Mouse (Mus musculus): Measurements from ENCODE around the gene Tanc2. TPM values are rescaled to one million over a fixed set of nuclear protein-coding genes. Genes with fewer than 3 reads are reported as not detected.

Tanc2 gene
- polyA plus RNA-seq, 1 experiment from 2014 or later = 22.3 TPM

DNA sequence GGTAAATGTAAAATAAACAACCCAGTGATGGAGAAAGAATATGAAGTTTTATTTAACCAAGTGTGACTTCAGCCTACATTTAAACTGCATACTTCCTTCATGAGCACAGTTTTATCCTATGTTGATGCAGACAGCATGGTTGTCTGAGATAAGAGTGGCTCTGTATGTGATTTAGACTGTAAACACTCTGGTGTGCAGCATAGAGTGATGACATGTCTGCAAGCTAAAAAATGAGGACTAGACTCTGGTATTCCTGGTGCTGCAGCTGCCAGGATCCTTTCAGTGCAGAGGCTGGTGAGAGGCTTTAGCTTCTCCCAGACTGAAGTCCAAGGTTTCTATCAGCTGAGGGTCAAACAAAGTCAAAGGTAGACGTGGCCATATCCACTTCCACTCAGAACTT, 297.5 kb downstream of the Tanc2 start:
- Histone ChIP-seq H3K4me3 (ENCODE audit: low read depth, low read length) (no peak overlapping the region), H3K27me3 (ENCODE audit: control insufficient read depth, insufficient read depth, low read length) (no peaks in the 10 kb centered on the region), H3K4me1 (replicated peaks; ENCODE audit: control insufficient read depth, insufficient read depth, low read length) (no peaks in the 10 kb centered on the region), H3K27ac (ENCODE audit: low read depth, low read length) (no peak overlapping the region), H3K4me2 (replicated peaks; ENCODE audit: low read depth, low read length) (no peak overlapping the region), H3K9me3 (ENCODE audit: control insufficient read depth, low read length) (no peaks in the 10 kb centered on the region), H3K9ac (ENCODE audit: low read depth, low read length) (no peak overlapping the region), H3K36me3 (ENCODE audit: control insufficient read depth, insufficient read depth, low read length) (no peaks in the 10 kb centered on the region)
- DNase-seq (ENCODE audit: low spot score) (no peak), ATAC-seq (ENCODE audit: low FRiP score) (no peak)
- WGBS = 68% methylated on average over 1 of the region's 1 CpGs

DNA sequence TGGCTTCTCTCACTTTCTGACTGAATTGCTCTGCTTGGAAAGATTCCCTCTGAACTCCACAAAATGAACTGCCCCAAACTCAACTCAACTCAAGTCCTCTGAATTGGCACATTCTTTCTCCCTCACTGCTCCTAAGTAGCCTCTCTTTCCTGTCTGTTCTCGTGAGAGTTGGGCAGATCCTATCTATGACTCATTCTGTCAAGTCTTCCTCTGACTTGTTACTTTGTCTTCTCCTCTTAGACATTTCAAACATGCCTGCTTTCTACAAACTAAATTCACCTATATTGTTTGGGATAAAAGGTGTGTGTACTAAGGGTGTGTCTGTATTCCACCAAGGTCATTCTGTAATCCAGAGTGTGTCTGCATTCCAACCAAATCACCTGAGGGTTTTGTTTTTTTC, 309.4 kb downstream of the Tanc2 start:
- no peak overlapping the region for H3K9ac ChIP-seq (ENCODE audit: low read depth, low read length)
- no peaks in the 10 kb centered on the region for H3K9me3 ChIP-seq (ENCODE audit: control insufficient read depth, low read length)
- no peak overlapping the region for H3K4me2 ChIP-seq (replicated peaks; ENCODE audit: low read depth, low read length)
- ATAC-seq (ENCODE audit: low FRiP score) (no peak), DNase-seq (ENCODE audit: low spot score) (no peak)
- H3K36me3 ChIP-seq (ENCODE audit: control insufficient read depth, insufficient read depth, low read length) = no peaks in the 10 kb centered on the region
- no peaks in the 10 kb centered on the region for H3K4me1 ChIP-seq (replicated peaks; ENCODE audit: control insufficient read depth, insufficient read depth, low read length)
- H3K27me3 ChIP-seq (ENCODE audit: control insufficient read depth, insufficient read depth, low read length) = no peaks in the 10 kb centered on the region
- H3K27ac ChIP-seq (ENCODE audit: low read depth, low read length) = no peak overlapping the region
- no peak overlapping the region for H3K4me3 ChIP-seq (ENCODE audit: low read depth, low read length)
- WGBS = 62% methylated on average over 1 of the region's 1 CpGs

GRCm38 (mm10) chr11:105901501-105901900, 311.7 kb downstream of the Tanc2 start:
- Histone ChIP-seq H3K36me3 (ENCODE audit: control insufficient read depth, insufficient read depth, low read length) (no peaks in the 10 kb centered on the region), H3K4me1 (replicated peaks; ENCODE audit: control insufficient read depth, insufficient read depth, low read length) (no peaks in the 10 kb centered on the region), H3K9me3 (ENCODE audit: control insufficient read depth, low read length) (no peaks in the 10 kb centered on the region), H3K27ac (ENCODE audit: low read depth, low read length) (no peak overlapping the region), H3K27me3 (ENCODE audit: control insufficient read depth, insufficient read depth, low read length) (no peaks in the 10 kb centered on the region), H3K9ac (ENCODE audit: low read depth, low read length) (no peak overlapping the region), H3K4me2 (replicated peaks; ENCODE audit: low read depth, low read length) (no peak overlapping the region), H3K4me3 (ENCODE audit: low read depth, low read length) (no peak overlapping the region)
- ATAC-seq (ENCODE audit: low FRiP score) = no peak
- DNase-seq (ENCODE audit: low spot score) = no peak
- WGBS = 82% methylated on average over 2 of the region's 2 CpGs

GRCm38 (mm10) chr11:105902956-105903355, 313.2 kb downstream of the Tanc2 start:
- no peak for ATAC-seq (ENCODE audit: low FRiP score)
- H3K36me3 ChIP-seq (ENCODE audit: control insufficient read depth, insufficient read depth, low read length) = no peaks in the 10 kb centered on the region
- 78% methylated on average over 1 of the region's 1 CpGs for WGBS
- no peak for DNase-seq (ENCODE audit: low spot score)
- H3K4me1 ChIP-seq (replicated peaks; ENCODE audit: control insufficient read depth, insufficient read depth, low read length) = no peaks in the 10 kb centered on the region
- H3K27ac ChIP-seq (ENCODE audit: low read depth, low read length) = no peak overlapping the region
- H3K4me3 ChIP-seq (ENCODE audit: low read depth, low read length) = no peak overlapping the region
- H3K27me3 ChIP-seq (ENCODE audit: control insufficient read depth, insufficient read depth, low read length) = no peaks in the 10 kb centered on the region
- H3K9ac ChIP-seq (ENCODE audit: low read depth, low read length) = no peak overlapping the region
- H3K9me3 ChIP-seq (ENCODE audit: control insufficient read depth, low read length) = no peaks in the 10 kb centered on the region
- H3K4me2 ChIP-seq (replicated peaks; ENCODE audit: low read depth, low read length) = no peak overlapping the region

DNA sequence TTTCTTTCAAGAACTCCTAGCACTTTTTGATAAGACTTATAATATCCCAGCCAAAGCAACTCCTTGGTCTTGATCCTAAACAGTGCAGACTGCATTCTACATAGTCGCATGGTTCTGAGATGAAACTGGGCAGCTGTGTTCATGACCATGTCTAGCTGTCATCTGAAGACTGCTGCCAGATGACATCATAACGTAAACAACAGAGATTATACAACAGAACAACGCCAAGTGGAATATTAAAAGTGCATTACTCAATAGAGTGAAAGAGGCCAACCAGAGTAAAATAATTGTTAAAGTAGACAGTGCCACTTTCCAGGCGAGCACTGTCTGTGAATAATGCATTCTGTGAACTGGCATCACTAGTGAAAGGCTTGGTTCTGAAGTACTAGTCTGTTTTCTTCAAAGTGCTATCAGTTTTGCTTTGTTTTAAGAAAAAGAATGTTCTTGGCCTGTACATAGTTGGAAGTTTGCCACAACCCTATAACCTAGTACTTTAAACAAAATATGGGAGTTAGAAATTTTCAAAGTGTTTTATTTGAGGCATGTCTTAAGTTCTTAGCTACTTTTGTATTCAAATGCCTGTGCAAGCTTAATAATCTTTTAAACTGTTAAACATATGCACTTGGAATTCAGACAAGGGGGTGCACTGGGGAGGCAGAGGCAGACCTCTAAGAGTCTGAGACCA, 315.9 kb downstream of the Tanc2 start:
- ATAC-seq (ENCODE audit: low FRiP score) = no peak
- H3K4me2 ChIP-seq (replicated peaks; ENCODE audit: low read depth, low read length) = no peak overlapping the region
- no peak overlapping the region for H3K27ac ChIP-seq (ENCODE audit: low read depth, low read length)
- no peak overlapping the region for H3K9ac ChIP-seq (ENCODE audit: low read depth, low read length)
- no peak for DNase-seq (ENCODE audit: low spot score)
- 90% methylated on average over 4 of the region's 4 CpGs for WGBS
- H3K27me3 ChIP-seq (ENCODE audit: control insufficient read depth, insufficient read depth, low read length) = no peaks in the 10 kb centered on the region
- H3K9me3 ChIP-seq (ENCODE audit: control insufficient read depth, low read length) = no peaks in the 10 kb centered on the region
- H3K4me1 ChIP-seq (replicated peaks; ENCODE audit: control insufficient read depth, insufficient read depth, low read length) = no peaks in the 10 kb centered on the region
- H3K36me3 ChIP-seq (ENCODE audit: control insufficient read depth, insufficient read depth, low read length) = no peaks in the 10 kb centered on the region
- no peak overlapping the region for H3K4me3 ChIP-seq (ENCODE audit: low read depth, low read length)

GRCm38 (mm10) chr11:105907381-105907780, 317.6 kb downstream of the Tanc2 start:
- DNase-seq (ENCODE audit: low spot score) (no peak), ATAC-seq (ENCODE audit: low FRiP score) (no peak)
- Histone ChIP-seq H3K9ac (ENCODE audit: low read depth, low read length) (no peak overlapping the region), H3K4me2 (replicated peaks; ENCODE audit: low read depth, low read length) (no peak overlapping the region), H3K4me3 (ENCODE audit: low read depth, low read length) (no peak overlapping the region), H3K4me1 (replicated peaks; ENCODE audit: control insufficient read depth, insufficient read depth, low read length) (no peaks in the 10 kb centered on the region), H3K9me3 (ENCODE audit: control insufficient read depth, low read length) (no peaks in the 10 kb centered on the region), H3K36me3 (ENCODE audit: control insufficient read depth, insufficient read depth, low read length) (no peaks in the 10 kb centered on the region), H3K27me3 (ENCODE audit: control insufficient read depth, insufficient read depth, low read length) (no peaks in the 10 kb centered on the region), H3K27ac (ENCODE audit: low read depth, low read length) (no peak overlapping the region)
- 87% methylated on average over 1 of the region's 1 CpGs for WGBS

DNA sequence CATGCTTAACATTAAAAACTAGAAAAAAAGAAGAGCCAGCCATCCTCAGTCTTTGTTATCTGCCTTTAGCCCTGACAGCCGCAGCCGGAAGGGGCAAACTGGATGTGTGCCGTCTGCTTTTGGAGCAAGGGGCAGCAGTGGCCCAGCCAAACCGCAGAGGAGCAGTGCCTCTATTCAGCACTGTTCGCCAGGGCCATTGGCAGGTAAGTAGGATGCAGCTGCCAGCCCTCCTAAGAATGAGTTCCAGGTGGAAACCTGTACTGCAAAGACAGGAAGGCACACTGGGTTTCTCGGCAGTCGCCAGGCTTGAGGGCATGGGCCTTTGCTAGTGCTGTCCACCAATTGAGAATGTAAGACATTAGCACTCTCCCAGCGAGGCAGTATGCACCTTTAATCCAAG, 319.1 kb downstream of the Tanc2 start:
- H3K9me3 ChIP-seq (ENCODE audit: control insufficient read depth, low read length) = no peaks in the 10 kb centered on the region
- no peak overlapping the region for H3K27ac ChIP-seq (ENCODE audit: low read depth, low read length)
- H3K4me3 ChIP-seq (ENCODE audit: low read depth, low read length) = no peak overlapping the region
- 88% methylated on average over 8 of the region's 8 CpGs for WGBS
- no peak overlapping the region for H3K9ac ChIP-seq (ENCODE audit: low read depth, low read length)
- H3K4me1 ChIP-seq (replicated peaks; ENCODE audit: control insufficient read depth, insufficient read depth, low read length) = no peaks in the 10 kb centered on the region
- ATAC-seq (ENCODE audit: low FRiP score) (no peak), DNase-seq (ENCODE audit: low spot score) (no peak)
- no peaks in the 10 kb centered on the region for H3K36me3 ChIP-seq (ENCODE audit: control insufficient read depth, insufficient read depth, low read length)
- no peaks in the 10 kb centered on the region for H3K27me3 ChIP-seq (ENCODE audit: control insufficient read depth, insufficient read depth, low read length)
- H3K4me2 ChIP-seq (replicated peaks; ENCODE audit: low read depth, low read length) = no peak overlapping the region

- DNase-seq (ENCODE audit: low spot score) (no peak), ATAC-seq (ENCODE audit: low FRiP score) (no peak)
- H3K4me2 ChIP-seq (replicated peaks; ENCODE audit: low read depth, low read length) = no peak overlapping the region
- WGBS = 65% methylated on average over 2 of the region's 2 CpGs
- no peak overlapping the region for H3K4me3 ChIP-seq (ENCODE audit: low read depth, low read length)
- H3K4me1 ChIP-seq (replicated peaks; ENCODE audit: control insufficient read depth, insufficient read depth, low read length) = no peaks in the 10 kb centered on the region
- H3K9me3 ChIP-seq (ENCODE audit: control insufficient read depth, low read length) = no peaks in the 10 kb centered on the region
- H3K36me3 ChIP-seq (ENCODE audit: control insufficient read depth, insufficient read depth, low read length) = no peaks in the 10 kb centered on the region
- H3K27me3 ChIP-seq (ENCODE audit: control insufficient read depth, insufficient read depth, low read length) = no peaks in the 10 kb centered on the region
- H3K27ac ChIP-seq (ENCODE audit: low read depth, low read length) = no peak overlapping the region
- no peak overlapping the region for H3K9ac ChIP-seq (ENCODE audit: low read depth, low read length)
These were observed 319.8 kb downstream of the Tanc2 start for GRCm38 (mm10) chr11:105909617-105910016.

DNA sequence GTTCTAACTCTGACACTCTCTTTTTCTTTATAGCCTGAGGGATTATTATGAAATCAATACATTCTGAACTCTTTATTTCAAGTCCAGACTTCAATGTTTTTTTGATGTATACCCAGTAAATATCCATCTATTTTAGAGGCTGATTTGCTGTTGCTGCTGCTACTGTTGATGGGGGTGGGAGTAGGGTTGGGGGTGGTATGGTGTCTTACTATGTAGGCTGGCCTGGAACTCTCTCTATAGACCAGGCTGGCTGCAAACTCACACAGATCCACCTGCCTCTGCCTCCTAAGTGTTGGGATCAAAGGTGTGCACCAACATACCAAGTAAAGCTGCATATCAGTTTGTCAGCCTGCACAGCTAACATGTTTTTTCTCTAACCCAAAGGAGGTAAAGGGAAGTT, 321.4 kb downstream of the Tanc2 start:
- H3K4me2 ChIP-seq (replicated peaks; ENCODE audit: low read depth, low read length) = no peak overlapping the region
- ATAC-seq (ENCODE audit: low FRiP score) (no peak), DNase-seq (ENCODE audit: low spot score) (no peak)
- no peak overlapping the region for H3K4me3 ChIP-seq (ENCODE audit: low read depth, low read length)
- H3K27ac ChIP-seq (ENCODE audit: low read depth, low read length) = no peak overlapping the region
- no peak overlapping the region for H3K9ac ChIP-seq (ENCODE audit: low read depth, low read length)
- no peaks in the 10 kb centered on the region for H3K27me3 ChIP-seq (ENCODE audit: control insufficient read depth, insufficient read depth, low read length)
- H3K36me3 ChIP-seq (ENCODE audit: control insufficient read depth, insufficient read depth, low read length) = no peaks in the 10 kb centered on the region
- H3K9me3 ChIP-seq (ENCODE audit: control insufficient read depth, low read length) = no peaks in the 10 kb centered on the region
- H3K4me1 ChIP-seq (replicated peaks; ENCODE audit: control insufficient read depth, insufficient read depth, low read length) = no peaks in the 10 kb centered on the region

All from hindbrain, embryonic 11.5 days (tissue).